Mouse (Mus musculus) stomach, embryonic 14.5 days (tissue): ENCODE measurements around the gene Slc9a9. TPM values are rescaled to one million over a fixed set of nuclear protein-coding genes. Genes with fewer than 3 reads are reported as not detected.

Experiments
- ATAC-seq: fragments of 200-750 bp; cut with Nextera tagmentation; 2 replicates; pipeline ENCODE4 v1.8.0; 2017; ENCODE audit warnings: low read depth, moderate TSS enrichment; ENCODE audit not compliant: insufficient number of reproducible peaks, insufficient read depth, low FRiP score
- H3K27ac ChIP-seq: fragments of 300-500 bp; sonication (generic); 2 replicates; pipeline ENCODE4 v1.5.1; 2014; ENCODE audit warnings: mild to moderate bottlenecking, low read length, moderate library complexity, mixed read lengths
- H3K27me3 ChIP-seq: fragments of 300-500 bp; sonication (generic); 2 replicates; pipeline ENCODE4 v1.6.1; 2014; ENCODE audit warnings: low read length, control low read depth, mixed read lengths; ENCODE audit not compliant: control insufficient read depth, insufficient read depth
- H3K36me3 ChIP-seq: fragments of 300-500 bp; sonication (generic); 2 replicates; pipeline ENCODE4 v1.6.1; 2014; ENCODE audit warnings: mild to moderate bottlenecking, control low read depth, low read length, moderate library complexity, mixed read lengths; ENCODE audit not compliant: control insufficient read depth, insufficient read depth
- H3K4me1 ChIP-seq: fragments of 300-500 bp; sonication (generic); 2 replicates; pipeline ENCODE4 v1.6.1; 2014; ENCODE audit warnings: low read length, control low read depth, mixed read lengths; ENCODE audit not compliant: control insufficient read depth, insufficient read depth
- H3K4me2 ChIP-seq: fragments of 300-500 bp; sonication (generic); replicated peaks from 2 replicates; pipeline ENCODE4 v1.6.1; 2014; ENCODE audit warnings: low read depth, low read length, control low read depth
- H3K4me3 ChIP-seq: fragments of 300-500 bp; sonication (generic); 2 replicates; pipeline ENCODE4 v1.5.1; 2014; ENCODE audit warnings: low read depth, low read length, control low read depth
- H3K9ac ChIP-seq: fragments of 300-500 bp; sonication (generic); replicated peaks from 2 replicates; pipeline ENCODE4 v1.6.1; 2014; ENCODE audit warnings: low read depth, mild to moderate bottlenecking, control low read depth, low read length, moderate library complexity, mixed read lengths
- H3K9me3 ChIP-seq: fragments of 300-500 bp; sonication (generic); 2 replicates; pipeline ENCODE4 v1.6.1; 2016; ENCODE audit warnings: low read depth, low read length, control low read depth; ENCODE audit not compliant: control insufficient read depth
- WGBS: fragments of 180-500 bp; shearing (Covaris S2); extraction: QIAGEN DNeasy Blood & Tissue Kit; methylation state at CpG from one replicate; pipeline ENCODE4 v1.1.7; 2014; 5-methylcytosine and 5-hydroxymethylcytosine counted together
- polyA plus RNA-seq: library from polyadenylated mRNA; unstranded; fragments of >200 nt; fragmentation: Nextera tagmentation; extraction: Ambion mirVana; gene quantifications from 2 replicates; pipeline ENCODE4 v1.2.1, GENCODE M21; 2014

Gene Slc9a9
- polyA plus RNA-seq, 1 experiment from 2014 or later = 4.2 TPM

DNA sequence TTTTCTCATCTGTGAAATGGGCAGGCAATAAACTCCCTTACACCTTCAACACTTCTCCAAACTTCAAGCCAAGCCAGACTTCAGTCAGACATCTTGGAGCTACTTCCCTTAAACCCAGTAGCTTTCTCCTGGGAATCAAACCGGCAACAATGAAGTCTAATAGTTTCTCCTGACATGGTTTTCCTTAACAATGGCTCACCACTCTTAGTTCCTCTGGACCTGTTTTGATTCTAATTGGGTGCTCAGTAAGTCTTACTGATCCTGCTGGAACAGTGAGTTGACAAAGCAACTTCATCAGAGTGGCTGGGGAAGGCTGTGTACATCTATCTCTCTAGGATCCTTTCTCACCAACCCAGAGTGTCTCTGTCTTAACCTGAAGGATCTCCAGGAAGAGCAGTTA lies 5.0 kb downstream of the Slc9a9 start:
- H3K9ac ChIP-seq = no peak overlapping the region
- H3K27me3 ChIP-seq = no peaks in the 10 kb centered on the region
- ATAC-seq = no peak
- H3K4me2 ChIP-seq = no peak overlapping the region
- H3K27ac ChIP-seq = no peak overlapping the region
- H3K36me3 ChIP-seq = no peaks in the 10 kb centered on the region
- H3K4me3 ChIP-seq = no peak overlapping the region
- no peaks in the 10 kb centered on the region for H3K9me3 ChIP-seq
- WGBS = 88% methylated on average over 1 of the region's 1 CpGs
- no peaks in the 10 kb centered on the region for H3K4me1 ChIP-seq

DNA sequence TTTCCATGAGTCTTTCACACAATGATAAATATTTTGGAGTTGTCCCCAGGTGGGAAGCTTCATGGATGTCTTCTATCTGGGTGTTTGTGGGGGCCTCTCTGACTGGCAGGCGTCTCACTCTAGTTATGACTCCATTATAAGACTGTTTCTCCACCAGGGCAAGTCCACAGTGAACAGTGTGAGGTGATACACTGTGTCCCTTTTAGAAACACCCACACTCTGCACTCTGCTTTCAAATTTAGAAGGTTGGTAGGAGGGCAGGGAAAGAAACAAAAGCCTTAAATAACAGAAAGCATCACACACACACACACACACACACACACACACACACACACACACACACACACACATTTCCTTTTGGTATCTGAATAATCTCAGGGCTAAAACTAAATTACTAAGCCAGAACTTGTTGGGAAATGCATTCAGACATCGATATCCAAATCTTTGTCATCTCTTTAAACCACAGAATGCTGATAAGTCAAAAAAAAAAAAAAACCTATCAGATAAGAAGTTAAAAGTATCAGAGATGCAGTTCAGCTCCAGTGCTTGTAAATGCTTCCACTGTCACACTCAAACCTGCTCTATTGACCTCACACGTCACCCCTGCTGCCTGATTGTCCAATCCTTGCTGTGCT lies 8.4 kb downstream of the Slc9a9 start:
- ATAC-seq = no peak
- Histone ChIP-seq H3K27ac (no peak overlapping the region), H3K4me1 (no peaks in the 10 kb centered on the region), H3K4me2 (no peak overlapping the region), H3K36me3 (no peaks in the 10 kb centered on the region), H3K9me3 (no peaks in the 10 kb centered on the region), H3K27me3 (no peaks in the 10 kb centered on the region), H3K4me3 (no peak overlapping the region), H3K9ac (no peak overlapping the region)
- WGBS = 82% methylated on average over 3 of the region's 3 CpGs

DNA sequence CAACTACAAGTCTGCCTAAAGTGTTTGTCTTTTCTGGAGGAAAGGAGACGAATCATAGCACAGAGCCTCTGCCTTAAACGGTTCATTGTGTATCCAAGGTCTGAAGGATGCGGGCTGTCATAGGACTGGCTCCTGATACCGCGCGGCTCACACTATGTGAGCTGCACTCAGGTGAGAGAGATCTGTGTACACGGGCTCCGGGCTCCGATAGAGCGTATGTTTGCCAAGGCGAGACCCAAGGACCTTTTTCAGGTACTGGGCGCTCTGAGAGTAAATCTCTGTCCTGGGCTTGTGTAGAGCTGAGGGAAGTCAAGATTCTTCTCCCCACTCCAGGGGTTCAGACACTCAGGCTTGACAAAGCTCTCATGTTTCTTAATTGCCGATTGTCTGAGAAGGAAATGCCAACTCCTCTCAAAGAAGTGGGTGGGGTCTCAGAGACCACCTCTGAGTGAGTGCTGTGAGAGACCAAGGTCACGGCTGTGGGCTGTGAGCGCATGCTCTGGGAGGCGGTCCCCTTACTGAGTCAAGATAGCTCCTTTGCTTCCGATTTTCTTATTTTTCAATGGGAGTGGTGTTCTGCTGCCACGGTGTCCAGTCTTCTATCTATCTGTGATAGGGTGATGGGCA lies 10.9 kb downstream of the Slc9a9 start:
- no peak overlapping the region for H3K27ac ChIP-seq

DNA sequence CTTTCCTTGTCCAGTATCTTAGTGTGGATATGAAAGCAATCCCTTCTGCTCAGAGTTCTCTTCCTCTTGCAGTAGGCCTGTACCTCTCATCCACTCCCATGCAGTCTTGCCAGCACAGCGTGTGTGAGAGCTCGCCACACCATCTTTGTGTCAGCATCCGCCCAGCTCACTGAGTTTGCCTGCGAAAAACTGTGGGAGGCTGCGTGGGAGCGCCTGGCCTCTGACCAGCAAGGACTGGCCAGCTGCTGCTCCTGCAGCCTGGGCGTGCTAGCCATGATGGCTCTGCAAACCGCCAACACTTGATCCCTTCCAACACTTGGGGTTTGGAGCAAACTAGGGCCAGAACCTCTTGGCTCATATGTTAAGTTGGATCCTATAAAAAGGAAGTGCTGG lies 11.4 kb downstream of the Slc9a9 start:
- no peaks in the 10 kb centered on the region for H3K9me3 ChIP-seq
- H3K4me1 ChIP-seq = no peaks in the 10 kb centered on the region
- no peak overlapping the region for H3K4me3 ChIP-seq
- ATAC-seq = 0 out of 2 replicates have a peak, but pooled peaks have one; percentile 29
- H3K4me2 ChIP-seq = no peak overlapping the region
- no peaks in the 10 kb centered on the region for H3K36me3 ChIP-seq
- H3K27ac ChIP-seq = no peak overlapping the region
- WGBS = 76% methylated on average over 8 of the region's 8 CpGs
- H3K27me3 ChIP-seq = no peaks in the 10 kb centered on the region
- H3K9ac ChIP-seq = no peak overlapping the region

More for the DNA sequence above, 10.9 kb downstream of the Slc9a9 start:
- H3K4me2 ChIP-seq = no peak overlapping the region
- H3K9me3 ChIP-seq = no peaks in the 10 kb centered on the region
- 62% methylated on average over 18 of the region's 18 CpGs for WGBS
- H3K9ac ChIP-seq = no peak overlapping the region
- ATAC-seq = peak; percentile 64; the same call in 1 of the 2 replicates
- no peak overlapping the region for H3K4me3 ChIP-seq
- H3K4me1 ChIP-seq = no peaks in the 10 kb centered on the region
- H3K36me3 ChIP-seq = no peaks in the 10 kb centered on the region
- no peaks in the 10 kb centered on the region for H3K27me3 ChIP-seq

DNA sequence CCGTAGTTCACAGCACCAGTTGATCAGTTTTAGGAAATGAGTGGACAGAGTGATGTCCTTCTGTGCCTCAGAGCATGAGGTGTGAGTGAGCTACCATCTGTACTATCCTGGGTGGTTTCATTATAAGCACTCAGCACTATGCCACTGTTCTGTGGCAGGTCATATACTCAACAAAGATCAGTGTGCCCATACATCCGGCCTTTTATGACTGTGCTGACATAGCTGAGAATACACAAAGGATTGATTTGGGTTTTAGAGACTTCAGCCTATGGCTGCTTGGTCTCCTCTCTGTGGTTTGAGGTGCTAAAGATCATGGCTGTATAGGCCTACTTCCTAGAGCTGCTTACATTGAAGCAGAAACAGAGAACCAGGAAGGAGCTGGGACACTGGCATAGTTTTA lies 12.6 kb downstream of the Slc9a9 start:
- no peaks in the 10 kb centered on the region for H3K9me3 ChIP-seq
- WGBS = 86% methylated on average over 2 of the region's 2 CpGs
- H3K4me1 ChIP-seq = no peaks in the 10 kb centered on the region
- no peak for ATAC-seq
- H3K27ac ChIP-seq = no peak overlapping the region
- no peaks in the 10 kb centered on the region for H3K36me3 ChIP-seq
- no peak overlapping the region for H3K4me2 ChIP-seq
- H3K9ac ChIP-seq = no peak overlapping the region
- H3K27me3 ChIP-seq = no peaks in the 10 kb centered on the region
- H3K4me3 ChIP-seq = no peak overlapping the region

DNA sequence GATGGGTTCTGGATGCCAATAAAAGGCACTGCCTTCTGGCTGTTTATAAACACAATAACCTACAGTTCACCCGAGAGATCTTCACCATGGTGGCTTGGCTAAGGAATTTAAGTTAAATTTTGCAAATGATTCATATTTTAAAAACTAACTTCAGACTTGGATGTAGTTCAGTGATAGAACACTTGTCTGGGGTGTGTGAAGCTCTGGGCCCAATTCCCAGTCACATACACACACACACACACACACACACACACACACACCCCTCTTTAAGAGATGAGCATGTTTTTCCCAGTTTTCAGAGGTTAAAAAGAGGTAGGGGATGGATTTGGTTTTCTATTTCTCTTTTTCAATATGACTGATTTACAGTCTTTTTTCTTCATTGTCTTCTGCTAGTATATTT lies 15.9 kb downstream of the Slc9a9 start:
- WGBS = 86% methylated on average over 1 of the region's 1 CpGs
- Histone ChIP-seq H3K4me2 (no peak overlapping the region), H3K27me3 (no peaks in the 10 kb centered on the region), H3K36me3 (no peaks in the 10 kb centered on the region), H3K9ac (no peak overlapping the region), H3K4me3 (no peak overlapping the region), H3K4me1 (no peaks in the 10 kb centered on the region), H3K9me3 (no peaks in the 10 kb centered on the region), H3K27ac (no peak overlapping the region)
- no peak for ATAC-seq

DNA sequence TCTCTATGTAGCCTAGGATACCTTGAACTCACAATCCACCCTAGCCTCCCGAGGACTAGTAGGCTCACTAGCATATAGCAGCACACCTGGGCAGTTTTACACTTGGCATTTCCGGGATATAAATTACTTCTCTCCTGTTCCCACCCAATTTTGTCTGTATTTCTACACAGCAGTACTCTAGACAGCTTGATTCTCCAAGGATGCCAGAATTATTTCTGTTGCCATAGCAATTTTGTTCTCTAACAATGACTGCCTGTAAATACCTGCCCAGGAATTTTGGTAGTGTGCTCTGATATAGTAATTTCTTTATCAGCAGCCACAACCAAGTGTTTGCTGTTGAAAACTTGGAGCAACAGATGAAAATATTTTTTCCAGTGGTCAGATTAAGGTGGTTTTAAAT lies 16.7 kb downstream of the Slc9a9 start:
- no peak overlapping the region for H3K27ac ChIP-seq
- H3K4me1 ChIP-seq = peaks cover 4% of the 10 kb centered on the region; the same call in 1 of the 2 replicates
- no peak overlapping the region for H3K4me3 ChIP-seq
- no peaks in the 10 kb centered on the region for H3K9me3 ChIP-seq
- no peaks in the 10 kb centered on the region for H3K27me3 ChIP-seq
- no peak for ATAC-seq
- H3K9ac ChIP-seq = no peak overlapping the region
- WGBS = 66% methylated on average over 2 of the region's 2 CpGs
- no peaks in the 10 kb centered on the region for H3K36me3 ChIP-seq
- no peak overlapping the region for H3K4me2 ChIP-seq

DNA sequence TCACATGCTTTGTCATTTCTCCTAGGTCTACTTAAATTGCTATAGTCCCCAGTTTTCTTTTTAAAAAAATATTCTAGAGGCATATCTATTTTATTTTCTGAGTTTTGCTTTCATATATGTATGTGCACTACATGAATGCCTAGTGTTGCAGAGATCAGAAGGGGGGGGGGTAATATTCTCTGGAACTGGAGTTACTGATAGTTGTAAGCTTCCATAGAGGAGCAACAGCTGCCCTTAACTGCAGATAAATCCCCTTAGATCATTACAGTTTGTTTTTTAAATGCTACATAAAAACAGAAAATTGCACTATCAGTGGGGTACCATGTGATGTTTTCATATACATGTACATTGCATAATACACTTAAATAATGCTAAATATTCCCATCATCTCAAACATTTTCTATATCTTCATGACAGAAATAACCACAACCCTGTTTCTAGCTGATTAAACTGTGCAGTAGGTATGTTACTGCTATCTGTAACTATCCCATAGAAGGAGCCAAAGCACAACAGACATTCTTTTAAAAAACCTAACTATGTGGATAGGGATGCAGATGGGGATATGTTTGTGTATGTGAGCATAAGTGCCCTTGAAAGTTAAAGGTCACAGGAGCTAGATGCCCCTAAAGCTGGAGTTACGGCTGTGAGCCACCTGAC lies 17.6 kb downstream of the Slc9a9 start:
- WGBS = 89% methylated on average over 1 of the region's 1 CpGs
- Histone ChIP-seq H3K4me1 (peaks cover 11% of the 10 kb centered on the region; the same call in 1 of the 2 replicates), H3K9ac (no peak overlapping the region), H3K9me3 (no peaks in the 10 kb centered on the region), H3K27ac (no peak overlapping the region), H3K27me3 (no peaks in the 10 kb centered on the region), H3K4me2 (no peak overlapping the region), H3K36me3 (no peaks in the 10 kb centered on the region), H3K4me3 (no peak overlapping the region)
- ATAC-seq = no peak
